Mouse (Mus musculus): ENCODE measurements around the gene Msrb2.

Gene Msrb2

GRCm38 (mm10) chr2:19371390-19372158, at the start of gene Msrb2:
Gene Msrb2, plus strand, starts transcription at chr2:19371440.
- no peak for DNase-seq (ENCODE audit: low read depth, low spot score)

GRCm38 (mm10) chr2:19322448-19322847, 48.8 kb upstream of the Msrb2 start:
- DNase-seq (ENCODE audit: low read depth, low spot score), result no peak

- no peak for DNase-seq (ENCODE audit: low read depth, low spot score)
Measured at GRCm38 (mm10) chr2:19326376-19326775, 44.9 kb upstream of the Msrb2 start.

GRCm38 (mm10) chr2:19327811-19328210, 43.4 kb upstream of the Msrb2 start:
- DNase-seq (ENCODE audit: low read depth, low spot score), result no peak

GRCm38 (mm10) chr2:19343901-19344635, 27.2 kb upstream of the Msrb2 start:
- DNase-seq (ENCODE audit: low read depth, low spot score), result no peak

- peak; percentile 52 for DNase-seq (ENCODE audit: low read depth, low spot score)
Measured at GRCm38 (mm10) chr2:19344636-19345413, 26.4 kb upstream of the Msrb2 start.

- no peak for DNase-seq (ENCODE audit: low read depth, low spot score)
Measured at GRCm38 (mm10) chr2:19345414-19345964, 25.8 kb upstream of the Msrb2 start.

- no peak for DNase-seq (ENCODE audit: low read depth, low spot score)
Measured at GRCm38 (mm10) chr2:19348454-19348853, 22.8 kb upstream of the Msrb2 start.

GRCm38 (mm10) chr2:19350167-19350566, 21.1 kb upstream of the Msrb2 start:
- DNase-seq (ENCODE audit: low read depth, low spot score), result no peak

GRCm38 (mm10) chr2:19351615-19352253, 19.5 kb upstream of the Msrb2 start:
- DNase-seq (ENCODE audit: low read depth, low spot score), result no peak

- no peak for DNase-seq (ENCODE audit: low read depth, low spot score)
Measured at GRCm38 (mm10) chr2:19353158-19353557, 18.1 kb upstream of the Msrb2 start.

GRCm38 (mm10) chr2:19362880-19363279, 8.4 kb upstream of the Msrb2 start:
- DNase-seq (ENCODE audit: low read depth, low spot score), result no peak

GRCm38 (mm10) chr2:19366426-19366825, 4.8 kb upstream of the Msrb2 start:
- no peak for DNase-seq (ENCODE audit: low read depth, low spot score)

GRCm38 (mm10) chr2:19367114-19367513, 4.1 kb upstream of the Msrb2 start:
- DNase-seq (ENCODE audit: low read depth, low spot score), result no peak

GRCm38 (mm10) chr2:19373695-19374094, 2.5 kb downstream of the Msrb2 start:
- no peak for DNase-seq (ENCODE audit: low read depth, low spot score)

- no peak for DNase-seq (ENCODE audit: low read depth, low spot score)
Measured at GRCm38 (mm10) chr2:19380446-19380950, 9.3 kb downstream of the Msrb2 start.

- DNase-seq (ENCODE audit: low read depth, low spot score), result no peak
Measured at GRCm38 (mm10) chr2:19380986-19381385, 9.7 kb downstream of the Msrb2 start.

GRCm38 (mm10) chr2:19382206-19382605, 11.0 kb downstream of the Msrb2 start:
- DNase-seq (ENCODE audit: low read depth, low spot score), result no peak

- no peak for DNase-seq (ENCODE audit: low read depth, low spot score)
Measured at GRCm38 (mm10) chr2:19383006-19383405, 11.8 kb downstream of the Msrb2 start.

GRCm38 (mm10) chr2:19385772-19386171, 14.5 kb downstream of the Msrb2 start:
- DNase-seq (ENCODE audit: low read depth, low spot score), result no peak
